Mouse (Mus musculus): ENCODE data around the gene Rab44.
A peak's percentile ranks its signal among the peaks of the same experiment; 100 is the strongest.

Rab44 gene

DNA sequence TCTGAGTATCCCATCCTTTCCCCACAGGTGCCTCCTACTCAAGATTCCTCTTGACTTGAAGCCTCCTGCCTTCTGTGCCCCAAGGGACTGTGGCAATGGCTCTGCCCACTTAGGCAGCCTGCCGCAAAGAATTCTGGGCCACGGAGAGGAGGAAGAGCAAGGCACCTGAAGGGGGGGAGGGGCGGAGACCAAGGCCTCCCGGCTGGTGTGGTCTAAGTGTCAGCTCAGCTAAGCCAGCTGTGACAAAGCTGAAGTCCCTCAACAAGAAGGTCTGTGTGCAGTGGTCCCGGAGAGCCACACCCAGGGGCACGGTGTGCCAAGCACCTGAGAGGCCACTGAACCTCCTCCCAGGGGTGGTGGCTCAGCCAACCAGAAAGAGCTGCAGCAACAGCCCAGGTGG is 53.4 kb downstream of the Rab44 start:
- TF ChIP-seq GATA4 (IDR thresholded peaks at IDR 0.05; ENCODE audit: insufficient replicate concordance, low read length), result no peak

GRCm38 (mm10) chr17:29168438-29168837 is 54.5 kb downstream of the Rab44 start:
- no peak for TF ChIP-seq GATA4 (IDR thresholded peaks at IDR 0.05; ENCODE audit: insufficient replicate concordance, low read length)

DNA sequence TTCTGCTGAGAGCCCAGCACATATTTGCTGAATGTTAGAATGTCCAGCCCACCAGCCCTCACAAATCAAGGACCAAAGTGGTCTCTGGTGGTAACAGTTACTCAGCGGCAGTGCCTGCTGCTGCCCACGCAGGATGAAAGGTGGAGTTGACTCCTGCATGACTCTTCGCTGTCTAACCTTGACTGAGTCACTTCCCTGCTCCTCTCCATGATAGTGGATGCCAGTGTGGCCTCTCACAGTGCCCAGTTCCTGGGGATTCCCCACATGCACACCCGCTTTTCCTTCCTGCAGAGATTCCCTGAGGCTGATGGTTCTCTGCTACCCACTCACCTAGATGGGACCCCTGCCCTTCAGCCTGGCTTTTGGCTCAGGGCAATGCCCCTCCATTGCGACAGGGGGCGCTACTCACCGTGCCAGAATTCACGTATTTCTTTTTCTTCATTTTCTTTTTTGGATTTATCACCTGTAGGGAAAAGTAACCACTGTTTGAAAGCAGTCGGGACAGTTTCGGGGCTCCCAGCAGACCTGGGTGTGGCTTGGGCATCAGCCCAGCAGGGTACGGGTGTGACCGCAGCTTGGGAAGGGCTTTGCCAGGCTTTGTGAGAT is 55.2 kb downstream of the Rab44 start:
- TF ChIP-seq GATA4 (IDR thresholded peaks at IDR 0.05; ENCODE audit: insufficient replicate concordance, low read length), result no peak

DNA sequence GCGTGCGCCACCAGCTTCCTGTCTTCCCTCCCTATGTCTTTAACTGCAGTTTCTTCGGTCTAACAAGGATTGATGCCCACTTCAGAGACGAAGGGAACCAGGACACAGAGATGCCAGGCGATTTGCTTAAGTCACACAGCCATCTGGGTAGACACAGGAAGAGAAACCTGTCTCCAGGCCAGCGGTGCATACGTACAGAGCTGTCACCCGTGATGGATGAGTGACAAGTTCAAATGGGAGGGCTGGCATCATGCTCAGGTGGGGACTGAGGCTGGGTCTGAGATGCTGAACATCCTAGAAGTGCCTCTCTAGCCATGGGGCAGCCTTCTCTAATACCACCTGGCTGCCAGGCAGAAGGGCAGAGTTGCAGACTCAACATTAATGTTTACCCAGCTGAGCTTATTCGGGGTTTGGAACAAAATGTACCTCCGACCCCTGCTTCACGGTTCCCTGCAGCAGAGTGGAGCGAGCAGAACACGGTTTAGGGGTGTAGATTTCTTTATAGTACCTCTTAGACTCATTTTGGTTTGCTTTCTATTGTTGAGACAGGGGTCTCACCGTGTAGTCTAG is 56.6 kb downstream of the Rab44 start:
- TF ChIP-seq GATA4 (IDR thresholded peaks at IDR 0.05; ENCODE audit: insufficient replicate concordance, low read length), result no peak

GRCm38 (mm10) chr17:29171001-29171772 is 57.2 kb downstream of the Rab44 start:
- TF ChIP-seq GATA4 (IDR thresholded peaks at IDR 0.05; ENCODE audit: insufficient replicate concordance, low read length), result no peak

DNA sequence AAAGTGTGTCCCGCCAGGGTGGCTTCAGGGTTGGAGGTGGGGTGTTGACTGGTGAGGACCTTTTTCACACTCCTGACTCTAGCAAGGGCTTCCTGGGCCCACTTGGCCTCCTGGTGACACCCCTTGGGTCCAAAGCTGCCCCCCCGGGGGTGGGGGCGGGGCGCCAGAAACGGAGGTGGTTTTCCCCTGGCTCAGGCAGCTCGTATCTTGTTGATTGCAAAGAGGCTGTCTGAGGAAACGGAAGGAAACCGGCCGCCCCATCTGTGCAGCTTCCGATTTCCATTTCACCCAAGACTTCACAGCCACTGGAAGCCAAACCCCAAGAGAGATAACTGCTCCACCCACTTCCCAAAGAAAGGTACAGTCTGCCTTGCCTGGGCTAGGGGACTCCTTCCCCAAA is 58.1 kb downstream of the Rab44 start:
- peak; percentile 88; the same call in 1 of the 2 replicates for TF ChIP-seq GATA4 (IDR thresholded peaks at IDR 0.05; ENCODE audit: insufficient replicate concordance, low read length)

DNA sequence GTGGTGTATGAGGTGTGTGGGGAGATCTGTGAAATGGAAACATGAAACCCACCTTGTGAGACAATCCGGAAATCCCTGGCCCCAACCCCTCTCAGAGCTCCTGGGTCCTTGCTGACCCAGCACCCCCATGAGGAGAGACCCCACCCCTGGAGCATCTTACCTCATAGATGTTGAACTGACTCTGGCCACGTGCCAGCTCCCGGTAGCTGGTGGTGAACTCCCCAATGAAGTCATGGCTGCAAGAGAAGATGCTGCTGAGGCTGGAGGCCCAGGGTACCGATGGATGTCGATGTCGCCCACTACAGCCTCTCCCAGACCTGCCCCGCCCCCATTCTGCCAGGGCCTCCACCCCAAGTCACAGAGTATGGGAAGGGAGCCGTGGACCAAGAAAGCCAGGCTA is 59.2 kb downstream of the Rab44 start:
- TF ChIP-seq GATA4 (IDR thresholded peaks at IDR 0.05; ENCODE audit: insufficient replicate concordance, low read length), result no peak

- TF ChIP-seq GATA4 (IDR thresholded peaks at IDR 0.05; ENCODE audit: insufficient replicate concordance, low read length), result no peak
These were observed 61.7 kb downstream of the Rab44 start for GRCm38 (mm10) chr17:29175693-29176092.

DNA sequence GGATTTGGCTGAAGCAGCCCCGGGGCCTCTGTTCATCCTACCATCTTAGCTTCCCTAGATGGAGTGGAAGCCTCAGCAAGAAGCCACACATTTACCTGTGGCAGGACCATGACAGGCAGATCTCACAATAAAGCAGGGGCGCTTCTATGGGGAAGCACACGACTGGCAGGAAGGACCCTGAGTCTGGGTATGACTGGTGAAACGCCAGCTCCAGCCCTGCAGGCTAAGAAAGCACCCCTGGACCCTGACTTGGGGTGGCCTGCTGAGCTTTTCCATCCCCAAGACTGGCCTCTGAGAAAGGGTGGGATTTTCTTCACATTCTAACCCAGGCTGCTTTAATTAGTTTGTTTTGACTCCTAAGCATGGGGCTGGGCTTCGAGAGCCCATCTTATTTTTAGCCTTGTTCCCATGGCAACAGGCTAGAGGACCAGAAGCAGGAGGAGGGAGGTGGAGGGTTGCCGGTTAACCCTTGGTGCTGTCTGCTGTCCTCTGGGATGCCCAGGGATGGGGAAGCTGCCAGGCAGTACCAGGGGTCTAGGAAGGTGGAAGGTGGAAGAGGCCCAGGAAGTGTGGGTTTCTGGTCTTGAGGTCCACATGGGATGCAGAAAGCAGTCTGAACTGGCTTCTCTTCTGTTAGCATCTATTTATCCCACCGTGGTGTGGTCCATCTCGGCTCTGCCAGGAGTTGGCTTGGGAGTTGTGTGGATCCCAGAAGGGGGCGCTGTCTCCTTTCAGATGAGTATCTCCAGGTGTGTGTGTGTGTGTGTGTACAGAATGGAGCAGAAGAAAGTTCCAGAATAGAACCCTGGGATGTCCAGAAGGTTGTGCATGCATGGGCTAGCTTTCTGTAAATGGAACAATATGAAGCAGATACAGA is 62.7 kb downstream of the Rab44 start:
- no peak for TF ChIP-seq GATA4 (IDR thresholded peaks at IDR 0.05; ENCODE audit: insufficient replicate concordance, low read length)

DNA sequence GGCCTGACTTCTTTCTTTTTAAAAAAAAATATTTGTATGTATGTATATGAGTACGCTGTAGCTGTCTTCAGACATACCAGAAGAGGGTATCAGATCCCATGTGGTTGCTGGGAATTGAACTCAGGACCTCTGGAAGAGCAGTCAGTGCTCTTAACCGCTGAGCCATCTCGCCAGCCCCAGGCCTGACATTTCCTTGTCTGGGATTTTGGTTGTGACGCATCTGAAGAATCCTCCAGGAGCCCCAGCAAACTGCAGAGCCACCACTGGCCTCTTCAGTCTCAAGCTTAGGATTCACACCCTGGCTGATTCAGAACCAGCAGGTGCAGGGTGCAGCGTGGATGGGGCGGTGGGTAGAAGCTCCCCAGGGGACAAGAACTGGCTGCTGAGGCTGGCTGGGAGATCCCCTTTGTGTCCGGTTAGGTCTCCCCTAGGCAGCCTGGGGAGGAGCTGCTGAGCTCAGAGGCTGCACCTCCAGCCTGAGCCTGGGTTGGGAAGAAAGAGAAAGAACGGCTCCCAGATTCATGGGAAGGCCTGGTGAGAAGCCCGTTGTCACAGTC is 64.6 kb downstream of the Rab44 start:
- no peak for TF ChIP-seq GATA4 (IDR thresholded peaks at IDR 0.05; ENCODE audit: insufficient replicate concordance, low read length)

GRCm38 (mm10) chr17:29179917-29180316 is 66.0 kb downstream of the Rab44 start:
- no peak for TF ChIP-seq GATA4 (IDR thresholded peaks at IDR 0.05; ENCODE audit: insufficient replicate concordance, low read length)

GRCm38 (mm10) chr17:29180406-29181127 is 66.6 kb downstream of the Rab44 start:
- no peak for TF ChIP-seq GATA4 (IDR thresholded peaks at IDR 0.05; ENCODE audit: insufficient replicate concordance, low read length)

GRCm38 (mm10) chr17:29181751-29182150 is 67.8 kb downstream of the Rab44 start:
- TF ChIP-seq GATA4 (IDR thresholded peaks at IDR 0.05; ENCODE audit: insufficient replicate concordance, low read length), result no peak

DNA sequence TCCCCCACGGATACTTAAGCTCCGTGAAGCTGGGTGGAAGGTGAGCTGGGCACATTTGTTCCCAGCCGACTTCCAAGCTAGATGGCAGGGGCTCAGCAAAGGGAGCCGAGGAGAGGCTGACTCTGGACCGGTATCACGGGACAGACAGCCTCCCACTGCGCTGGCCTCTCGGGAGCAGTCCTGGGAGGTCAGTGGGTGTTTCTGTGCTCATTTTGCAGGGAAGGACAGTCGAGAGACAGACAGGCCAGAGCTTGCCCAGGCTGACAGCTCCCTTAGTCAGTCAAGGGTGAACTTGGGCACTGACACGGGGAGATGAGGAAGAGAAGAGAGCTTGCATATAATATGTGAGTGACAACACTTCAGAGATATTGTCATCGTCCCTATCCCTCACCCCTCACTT is 69.2 kb downstream of the Rab44 start:
- TF ChIP-seq GATA4 (IDR thresholded peaks at IDR 0.05; ENCODE audit: insufficient replicate concordance, low read length), result no peak

Data from liver, adult (tissue).